Mouse (Mus musculus) stomach, embryonic 15.5 days (tissue): ENCODE results near the gene Igfbp3. TPM values are rescaled to one million over a fixed set of nuclear protein-coding genes. Genes with fewer than 3 reads are reported as not detected.
A peak's percentile ranks its signal among the peaks of the same experiment; 100 is the strongest.
"Not testable (repeated sequence)": the region's sequence is repeated elsewhere in the genome, so short reads cannot be mapped to it uniquely, and the experiment has no call there.

ENCODE experiments used
- ATAC-seq: fragments of 200-750 bp; cut with Nextera tagmentation; 2 replicates; pipeline ENCODE4 v1.8.0; 2017; ENCODE audit warnings: low read depth, moderate number of reproducible peaks, moderate TSS enrichment; ENCODE audit not compliant: insufficient read depth, low FRiP score
- H3K27ac ChIP-seq: fragments of 300-500 bp; sonication (generic); 2 replicates; pipeline ENCODE4 v1.5.1; 2015; ENCODE audit warnings: mild to moderate bottlenecking, inconsistent platforms
- H3K27me3 ChIP-seq: fragments of 300-500 bp; sonication (generic); replicated peaks from 2 replicates; pipeline ENCODE4 v1.6.1; 2015; ENCODE audit warnings: inconsistent platforms
- H3K36me3 ChIP-seq: fragments of 300-500 bp; sonication (generic); 2 replicates; pipeline ENCODE4 v1.6.1; 2015; ENCODE audit warnings: inconsistent platforms
- H3K4me1 ChIP-seq: fragments of 300-500 bp; sonication (generic); 2 replicates; pipeline ENCODE4 v1.6.1; 2015; ENCODE audit warnings: inconsistent platforms
- H3K4me2 ChIP-seq: fragments of 300-500 bp; sonication (generic); 2 replicates; pipeline ENCODE4 v1.6.1; 2015; ENCODE audit warnings: mild to moderate bottlenecking, inconsistent platforms
- H3K4me3 ChIP-seq: fragments of 300-500 bp; sonication (generic); replicated peaks from 2 replicates; pipeline ENCODE4 v1.5.1; 2015; ENCODE audit warnings: inconsistent platforms
- H3K9ac ChIP-seq: fragments of 300-500 bp; sonication (generic); 2 replicates; pipeline ENCODE4 v1.6.1; 2015; ENCODE audit warnings: inconsistent platforms
- H3K9me3 ChIP-seq: fragments of 300-500 bp; sonication (generic); 2 replicates; pipeline ENCODE4 v1.6.1; 2016; ENCODE audit warnings: inconsistent platforms
- WGBS: fragments of 180-500 bp; shearing (Covaris S2); methylation state at CpG from one replicate; pipeline ENCODE4 v1.1.7; 2015; 5-methylcytosine and 5-hydroxymethylcytosine counted together
- polyA plus RNA-seq: library from polyadenylated mRNA; unstranded; fragments of >200 nt; fragmentation: Nextera tagmentation; extraction: Ambion mirVana; gene quantifications from 2 replicates; pipeline ENCODE4 v1.2.1, GENCODE M21; 2015

The Igfbp3 gene
- polyA plus RNA-seq, 1 experiment from 2014 or later: 52.4 TPM

GRCm38 (mm10) chr11:7231958-7232357 is 18.2 kb upstream of the Igfbp3 start:
- Histone ChIP-seq H3K4me1 (no peaks in the 10 kb centered on the region), H3K36me3 (no peaks in the 10 kb centered on the region), H3K9me3 (no peaks in the 10 kb centered on the region), H3K27me3 (no peaks in the 10 kb centered on the region), H3K4me3 (no peak overlapping the region), H3K4me2 (no peak overlapping the region), H3K27ac (no peak overlapping the region), H3K9ac (no peak overlapping the region)
- ATAC-seq: no peak
- 85% methylated on average over 4 of the region's 4 CpGs for WGBS

GRCm38 (mm10) chr11:7230000-7230399 is 16.3 kb upstream of the Igfbp3 start:
- WGBS: 59% methylated on average over 4 of the region's 4 CpGs
- H3K27ac ChIP-seq: no peak overlapping the region
- H3K36me3 ChIP-seq: no peaks in the 10 kb centered on the region
- no peak overlapping the region for H3K4me3 ChIP-seq
- ATAC-seq: no peak
- no peak overlapping the region for H3K9ac ChIP-seq
- H3K4me1 ChIP-seq: no peaks in the 10 kb centered on the region
- no peaks in the 10 kb centered on the region for H3K27me3 ChIP-seq
- H3K9me3 ChIP-seq: no peaks in the 10 kb centered on the region
- H3K4me2 ChIP-seq: no peak overlapping the region

GRCm38 (mm10) chr11:7228107-7228506 is 14.4 kb upstream of the Igfbp3 start:
- H3K27me3 ChIP-seq: no peaks in the 10 kb centered on the region
- H3K36me3 ChIP-seq: no peaks in the 10 kb centered on the region
- no peak for ATAC-seq
- H3K4me3 ChIP-seq: no peak overlapping the region
- H3K9ac ChIP-seq: no peak overlapping the region
- H3K9me3 ChIP-seq: no peaks in the 10 kb centered on the region
- no peak overlapping the region for H3K27ac ChIP-seq
- H3K4me2 ChIP-seq: no peak overlapping the region
- no peaks in the 10 kb centered on the region for H3K4me1 ChIP-seq
- WGBS: 81% methylated on average over 4 of the region's 4 CpGs

- H3K9ac ChIP-seq: no peak overlapping the region
- H3K4me1 ChIP-seq: no peaks in the 10 kb centered on the region
- H3K4me3 ChIP-seq: no peak overlapping the region
- H3K9me3 ChIP-seq: no peaks in the 10 kb centered on the region
- no peaks in the 10 kb centered on the region for H3K27me3 ChIP-seq
- no peak overlapping the region for H3K27ac ChIP-seq
- ATAC-seq: peak; percentile 10; the same call in 1 of the 2 replicates
- 73% methylated on average over 7 of the region's 7 CpGs for WGBS
- no peak overlapping the region for H3K4me2 ChIP-seq
- no peaks in the 10 kb centered on the region for H3K36me3 ChIP-seq
Measured at GRCm38 (mm10) chr11:7226810-7227550, 13.3 kb upstream of the Igfbp3 start.

GRCm38 (mm10) chr11:7226200-7226599 is 12.5 kb upstream of the Igfbp3 start:
- Histone ChIP-seq H3K4me3 (no peak overlapping the region), H3K4me2 (no peak overlapping the region), H3K9ac (no peak overlapping the region), H3K27me3 (no peaks in the 10 kb centered on the region), H3K27ac (no peak overlapping the region), H3K4me1 (no peaks in the 10 kb centered on the region), H3K36me3 (no peaks in the 10 kb centered on the region), H3K9me3 (no peaks in the 10 kb centered on the region)
- WGBS: 70% methylated on average over 2 of the region's 2 CpGs
- ATAC-seq: no peak

GRCm38 (mm10) chr11:7221826-7222225 is 8.1 kb upstream of the Igfbp3 start:
- H3K9me3 ChIP-seq, H3K9ac ChIP-seq, H3K4me1 ChIP-seq, H3K4me2 ChIP-seq, H3K36me3 ChIP-seq, H3K4me3 ChIP-seq, ATAC-seq, H3K27ac ChIP-seq, H3K27me3 ChIP-seq: not testable (repeated sequence)
- WGBS: 65% methylated on average over 8 of the region's 8 CpGs

- peaks cover 26% of the 10 kb centered on the region for H3K27me3 ChIP-seq
- H3K27ac ChIP-seq: no peak overlapping the region
- no peak for ATAC-seq
- H3K4me1 ChIP-seq: peaks cover 18% of the 10 kb centered on the region
- no peaks in the 10 kb centered on the region for H3K36me3 ChIP-seq
- WGBS: 13% methylated on average over 8 of the region's 8 CpGs
- no peak overlapping the region for H3K4me2 ChIP-seq
- no peak overlapping the region for H3K9ac ChIP-seq
- H3K9me3 ChIP-seq: no peaks in the 10 kb centered on the region
- no peak overlapping the region for H3K4me3 ChIP-seq
Measured at GRCm38 (mm10) chr11:7215703-7216102, 2.0 kb upstream of the Igfbp3 start.

GRCm38 (mm10) chr11:7214761-7215160 is 1.0 kb upstream of the Igfbp3 start:
- no peaks in the 10 kb centered on the region for H3K9me3 ChIP-seq
- peak overlapping the region; percentile 97 for H3K4me2 ChIP-seq
- peak overlapping the region; percentile 67; the same call in 1 of the 2 replicates for H3K4me3 ChIP-seq
- ATAC-seq: no peak
- peaks cover 20% of the 10 kb centered on the region for H3K4me1 ChIP-seq
- WGBS: 5% methylated on average over 14 of the region's 14 CpGs
- no peak overlapping the region for H3K27ac ChIP-seq
- H3K9ac ChIP-seq: no peak overlapping the region
- H3K27me3 ChIP-seq: peaks cover 26% of the 10 kb centered on the region
- H3K36me3 ChIP-seq: no peaks in the 10 kb centered on the region

- H3K27ac ChIP-seq: no peak overlapping the region
- WGBS: 3% methylated on average over 12 of the region's 12 CpGs
- H3K4me3 ChIP-seq: peak overlapping the region; percentile 67
- ATAC-seq: no peak
- H3K4me1 ChIP-seq: peaks cover 20% of the 10 kb centered on the region
- H3K4me2 ChIP-seq: peak overlapping the region; percentile 97
- no peaks in the 10 kb centered on the region for H3K36me3 ChIP-seq
- H3K27me3 ChIP-seq: peaks cover 26% of the 10 kb centered on the region
- no peaks in the 10 kb centered on the region for H3K9me3 ChIP-seq
- H3K9ac ChIP-seq: no peak overlapping the region
Measured at GRCm38 (mm10) chr11:7214342-7214660, 578 bp upstream of the Igfbp3 start.

- Histone ChIP-seq H3K36me3 (no peaks in the 10 kb centered on the region), H3K4me1 (peaks cover 20% of the 10 kb centered on the region), H3K27ac (0 out of 2 replicates have a peak overlapping the region, but pooled peaks have one; percentile 28), H3K27me3 (peaks cover 26% of the 10 kb centered on the region), H3K9me3 (no peaks in the 10 kb centered on the region), H3K9ac (peak overlapping the region; percentile 37), H3K4me2 (peak overlapping the region; percentile 97), H3K4me3 (peak overlapping the region; percentile 67)
- ATAC-seq: no peak
- 3% methylated on average over 19 of the region's 19 CpGs for WGBS
Measured at GRCm38 (mm10) chr11:7213161-7213500, 592 bp downstream of the Igfbp3 start.

- Histone ChIP-seq H3K4me2 (peak overlapping the region; percentile 97), H3K27me3 (peaks cover 26% of the 10 kb centered on the region), H3K27ac (no peak overlapping the region), H3K4me1 (peaks cover 20% of the 10 kb centered on the region), H3K9me3 (no peaks in the 10 kb centered on the region), H3K36me3 (no peaks in the 10 kb centered on the region), H3K9ac (no peak overlapping the region), H3K4me3 (peak overlapping the region; percentile 67)
- ATAC-seq: no peak
- 20% methylated on average over 17 of the region's 17 CpGs for WGBS
Measured at GRCm38 (mm10) chr11:7212126-7212798, 1.5 kb downstream of the Igfbp3 start.

- ATAC-seq: no peak
- no peak overlapping the region for H3K27ac ChIP-seq
- no peak overlapping the region for H3K4me3 ChIP-seq
- WGBS: 24% methylated on average over 9 of the region's 9 CpGs
- H3K4me1 ChIP-seq: peaks cover 20% of the 10 kb centered on the region
- no peaks in the 10 kb centered on the region for H3K36me3 ChIP-seq
- H3K27me3 ChIP-seq: peaks cover 26% of the 10 kb centered on the region
- H3K9me3 ChIP-seq: no peaks in the 10 kb centered on the region
- no peak overlapping the region for H3K4me2 ChIP-seq
- no peak overlapping the region for H3K9ac ChIP-seq
Measured at GRCm38 (mm10) chr11:7211211-7211610, 2.5 kb downstream of the Igfbp3 start.
